Mouse (Mus musculus) kidney, adult 8-10 months (tissue): ENCODE data around the gene Gm4969.
"Not testable (repeated sequence)": the region's sequence is repeated elsewhere in the genome, so short reads cannot be mapped to it uniquely, and the experiment has no call there.

Experiments used
- DNase-seq, 2 experiments: peaks; one replicate each; pipeline ENCODE4 v3.0.0; 2022

The Gm4969 gene

GRCm38 (mm10) chr7:19118028-19118771, at the start of gene Gm4969:
TSS of gene Gm4969 (minus strand) at chr7:19118368.
- DNase-seq = peak; percentile 59 to 60

- DNase-seq = no peak
Observed at GRCm38 (mm10) chr7:19166990-19167389, 48.8 kb upstream of the Gm4969 start.

- no peak for DNase-seq
Observed at GRCm38 (mm10) chr7:19165656-19166423, 47.7 kb upstream of the Gm4969 start, which contains the start of gene Gipr. TSS of gene Gipr (minus strand) at chr7:19166127.

DNA sequence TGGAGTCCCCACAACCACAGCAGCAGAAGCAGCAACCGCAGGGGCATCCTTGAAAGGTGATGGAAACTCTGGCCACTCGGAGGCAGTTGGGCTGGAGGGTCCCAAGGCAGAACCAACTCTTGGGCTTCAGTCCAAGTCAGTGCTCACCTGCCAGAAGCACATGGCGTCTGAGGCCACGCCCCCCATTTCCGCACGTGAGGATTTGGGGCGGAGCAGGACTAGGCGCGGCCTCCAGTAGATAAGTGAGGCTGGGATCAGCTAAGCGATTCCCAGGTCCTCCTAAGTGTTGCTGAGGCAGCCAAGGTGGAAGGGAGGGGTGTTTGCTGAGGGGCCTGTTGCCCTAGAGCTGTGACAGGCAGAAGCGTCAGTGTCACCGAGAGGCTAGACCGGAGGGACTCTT, 46.8 kb upstream of the Gm4969 start:
- DNase-seq = no peak

DNA sequence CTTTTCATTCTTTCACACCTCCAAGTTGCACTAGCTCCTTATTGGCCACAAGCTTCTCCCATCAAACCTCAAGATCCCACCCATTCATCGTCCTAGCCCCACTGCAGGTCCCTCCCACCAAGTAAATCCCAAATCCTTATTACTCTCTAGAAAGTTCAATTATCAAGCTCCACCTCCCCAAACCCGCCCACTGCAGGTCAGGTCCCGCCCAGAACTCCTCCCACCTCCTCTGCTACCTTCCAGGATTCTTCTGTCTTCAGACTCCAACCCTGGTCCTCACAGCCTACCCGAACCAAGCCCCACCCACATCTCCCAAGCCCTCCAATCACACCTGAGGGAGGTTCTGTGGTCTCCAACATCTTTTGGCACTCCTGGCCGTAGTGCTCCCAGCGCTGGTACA, 46.0 kb upstream of the Gm4969 start:
- no peak for DNase-seq

- no peak for DNase-seq
Observed at GRCm38 (mm10) chr7:19163752-19164151, 45.6 kb upstream of the Gm4969 start.

DNA sequence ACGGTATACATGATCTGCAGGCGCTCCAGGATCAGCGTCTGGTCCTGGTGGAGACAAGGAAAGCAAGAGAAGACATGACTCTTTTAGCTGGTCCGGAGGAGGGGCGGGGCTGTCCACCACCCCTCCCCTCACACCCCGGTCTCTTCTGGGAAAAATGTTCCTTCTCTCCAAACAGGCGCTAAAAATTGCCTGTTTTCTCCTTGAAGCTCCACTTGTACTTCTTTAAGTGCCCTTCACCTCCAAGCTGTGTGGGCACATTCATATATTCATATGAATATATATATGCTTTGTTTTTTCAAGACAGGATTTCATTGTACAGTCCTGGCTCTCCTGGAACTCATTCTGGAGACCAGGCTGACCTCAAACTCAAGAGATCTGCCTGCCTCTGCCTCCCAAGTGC, 44.8 kb upstream of the Gm4969 start:
- DNase-seq = no peak

DNA sequence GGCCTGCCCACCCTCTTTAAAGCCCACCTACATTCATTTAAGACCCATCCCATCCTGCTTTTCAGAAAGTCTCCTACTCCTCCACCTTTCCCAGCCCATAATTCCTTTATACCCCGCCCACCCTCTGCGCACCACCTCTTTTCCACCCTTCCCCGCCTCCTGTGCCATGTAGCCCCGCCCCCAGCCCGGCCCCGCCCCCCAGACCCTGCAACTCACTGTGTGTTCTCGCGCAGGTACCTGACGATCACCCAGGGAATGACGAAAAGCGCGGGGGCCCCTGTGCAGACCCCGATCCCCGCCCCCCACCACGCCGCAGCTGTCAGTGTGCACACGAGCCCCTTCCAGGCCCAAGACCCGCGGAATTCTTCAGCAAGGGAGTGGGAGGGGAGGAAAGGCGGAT, 41.9 kb upstream of the Gm4969 start:
- DNase-seq = no peak

DNA sequence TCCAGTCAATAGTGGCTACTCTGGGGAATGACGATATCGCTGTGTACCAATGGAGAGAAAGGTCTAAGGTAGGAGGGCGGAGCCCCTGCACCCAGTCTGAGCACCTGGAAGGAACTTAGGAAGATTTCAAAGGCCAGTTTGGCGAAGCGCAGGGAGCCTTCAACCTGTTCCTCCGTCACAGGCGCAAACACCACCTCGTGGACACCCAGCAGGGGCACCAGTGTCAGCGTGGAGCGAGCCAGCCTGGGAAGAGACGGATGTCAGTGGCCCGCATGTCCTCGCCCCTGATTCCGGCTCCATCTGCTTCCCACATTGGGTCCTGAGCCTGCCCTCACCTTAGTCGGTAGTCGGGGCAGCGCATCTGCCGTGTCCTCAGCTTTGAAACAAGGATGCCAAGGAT, 41.2 kb upstream of the Gm4969 start:
- DNase-seq = no peak

DNA sequence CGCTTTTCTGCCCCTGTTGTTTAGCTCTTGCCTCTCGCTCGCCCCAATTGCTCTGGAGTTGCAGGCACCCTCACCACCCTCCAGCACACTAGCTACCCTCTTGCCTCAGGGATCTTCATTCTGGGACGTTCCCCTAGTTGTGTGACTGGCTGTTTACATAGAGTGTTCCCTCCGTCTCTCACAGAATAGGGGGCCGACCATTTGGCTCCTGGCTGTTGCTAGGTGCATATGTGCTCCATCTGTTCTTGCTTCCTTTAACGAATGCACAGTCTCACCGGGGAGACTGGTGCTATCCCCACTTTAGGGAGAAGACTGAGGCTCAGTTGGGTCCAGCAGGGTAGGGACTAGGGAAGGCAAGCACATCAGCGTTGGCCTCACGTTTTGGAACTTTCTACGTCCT, 40.4 kb upstream of the Gm4969 start:
- DNase-seq = no peak

DNA sequence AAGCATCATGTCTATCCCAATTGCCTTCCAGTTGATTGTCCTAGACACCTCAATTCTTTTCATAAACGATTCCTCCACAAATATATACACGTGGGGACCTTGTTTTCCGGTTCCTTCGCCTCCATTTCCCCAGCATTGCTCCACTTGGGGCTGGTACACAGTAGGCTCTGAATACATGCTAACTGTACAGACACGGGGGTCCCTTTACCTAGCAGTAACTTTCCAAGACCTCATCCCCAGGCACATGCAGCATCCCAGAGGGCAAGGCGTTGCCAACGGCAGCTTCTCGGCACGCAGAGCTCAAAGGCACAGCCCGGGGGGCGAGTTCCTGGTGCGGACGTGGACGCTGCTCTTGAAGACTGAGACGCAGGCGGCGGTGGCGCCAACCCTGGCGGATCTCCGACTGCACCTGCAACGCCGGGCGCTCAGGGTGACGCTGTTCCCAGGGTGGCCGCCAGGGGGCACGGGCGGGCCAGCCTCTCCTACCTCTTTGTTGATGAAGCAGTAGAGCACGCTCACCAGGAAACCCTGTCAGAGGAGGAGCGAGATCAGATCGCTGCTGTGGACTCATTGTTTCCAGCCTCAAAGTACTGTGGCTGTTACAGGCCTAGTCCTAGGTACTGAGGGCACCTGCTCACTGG, 39.1 kb upstream of the Gm4969 start:
- DNase-seq = peak; percentile 87 to 94

DNA sequence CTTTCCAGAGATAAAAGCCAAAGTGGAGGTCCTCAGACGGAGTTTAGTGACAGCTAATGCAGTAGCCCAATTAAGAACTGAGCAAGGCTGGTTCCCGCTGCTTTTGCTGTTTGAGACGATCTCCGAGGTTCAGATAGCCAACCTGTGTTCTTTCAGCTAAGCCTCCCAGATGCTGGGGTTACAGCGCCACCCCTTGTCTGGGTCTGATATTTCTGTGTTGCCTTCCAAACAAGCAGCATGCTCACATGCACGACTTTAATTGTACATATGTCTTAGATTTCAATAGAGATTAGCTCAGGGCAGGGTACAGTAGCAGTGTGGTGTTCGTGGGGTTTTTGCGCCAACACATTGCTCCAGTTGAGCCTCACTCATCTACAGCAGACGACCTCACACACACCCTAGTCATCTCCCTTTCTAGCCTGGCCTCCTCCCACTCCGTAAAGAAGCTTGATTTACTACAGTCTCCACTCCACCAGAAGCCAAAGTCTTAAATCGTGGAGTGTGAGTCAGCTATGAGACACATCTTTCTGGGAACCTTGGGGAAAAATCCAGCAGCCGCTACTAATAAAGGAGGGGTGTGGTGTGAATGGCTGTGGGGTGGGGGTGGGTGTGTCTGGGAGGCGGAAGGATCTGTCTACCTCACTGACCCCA, 37.8 kb upstream of the Gm4969 start:
- DNase-seq = no peak

- DNase-seq = no peak
Observed at GRCm38 (mm10) chr7:19154796-19155195, 36.6 kb upstream of the Gm4969 start.

DNA sequence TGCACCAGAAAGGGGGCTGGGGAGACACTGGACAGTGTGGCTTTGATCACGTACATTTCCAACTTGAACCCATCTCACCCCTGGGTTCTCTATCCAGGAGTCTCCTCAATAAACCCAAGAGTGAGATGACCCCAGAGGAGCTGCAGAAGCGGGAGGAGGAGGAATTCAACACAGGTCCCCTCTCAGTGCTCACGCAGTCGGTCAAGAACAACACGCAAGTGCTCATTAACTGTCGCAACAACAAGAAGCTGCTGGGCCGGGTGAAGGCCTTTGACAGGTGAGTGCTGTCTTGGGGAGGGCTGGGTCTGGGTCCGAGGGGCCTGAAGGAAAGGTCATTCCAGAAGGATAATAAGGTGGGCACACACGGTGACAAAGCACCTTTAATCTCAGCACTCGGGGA, 33.0 kb upstream of the Gm4969 start:
- not testable (repeated sequence) for DNase-seq

DNA sequence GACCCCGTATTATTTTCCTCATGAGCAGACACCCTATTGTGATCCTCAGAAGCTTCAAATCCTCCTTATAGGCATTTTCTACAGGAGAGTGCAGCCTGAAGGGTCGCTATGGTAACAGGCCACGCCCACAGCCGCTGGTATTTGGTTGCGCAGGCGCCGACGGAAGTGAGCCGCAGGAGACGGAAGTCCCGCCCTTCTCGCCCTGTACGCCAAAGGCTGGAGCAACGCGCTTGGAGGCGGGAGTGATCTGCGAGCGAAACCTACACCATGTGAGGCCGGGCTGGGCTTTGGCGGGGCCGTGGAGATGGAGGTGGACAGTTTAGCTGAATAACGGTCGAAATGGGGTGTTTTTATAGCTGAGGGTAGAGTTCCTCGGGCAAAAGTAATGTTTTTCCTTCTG, 31.5 kb upstream of the Gm4969 start, which contains the start of gene Snrpd2:
Gene Snrpd2 (plus strand): TSS at position 97 of the 400 bp plus-strand sequence.
- DNase-seq = peak; percentile 94 to 97

- DNase-seq = peak; percentile 99 to 100
Observed at GRCm38 (mm10) chr7:19148875-19149541, 30.8 kb upstream of the Gm4969 start, which contains the start of gene Qpctl. TSS of gene Qpctl (minus strand) at chr7:19149291.

- DNase-seq = no peak
Observed at GRCm38 (mm10) chr7:19148180-19148874, 30.2 kb upstream of the Gm4969 start.

- DNase-seq = no peak
Observed at GRCm38 (mm10) chr7:19147497-19148045, 29.4 kb upstream of the Gm4969 start.

- DNase-seq = no peak
Observed at GRCm38 (mm10) chr7:19146793-19147192, 28.6 kb upstream of the Gm4969 start.

DNA sequence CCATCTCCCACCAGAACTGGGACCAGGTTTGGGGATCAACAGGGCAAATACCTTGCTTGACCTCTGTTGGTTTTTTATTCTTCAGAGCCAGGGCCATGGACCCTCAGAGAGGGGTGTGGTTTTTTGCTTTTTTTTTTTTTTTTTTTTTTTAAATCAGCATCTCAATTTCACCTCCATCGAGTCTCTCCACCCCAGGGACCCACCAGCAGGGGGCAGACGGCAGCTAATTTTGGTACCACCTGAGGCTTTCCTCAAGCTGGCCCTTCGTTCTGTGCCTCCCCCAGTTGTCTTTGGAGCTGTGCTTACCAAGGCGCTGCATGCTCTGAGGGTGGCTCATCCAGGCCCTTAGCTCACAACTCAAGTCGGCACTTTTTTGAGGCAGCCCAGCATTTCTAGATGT, 19.2 kb upstream of the Gm4969 start:
- DNase-seq = peak in 1 of 2 experiments; percentile 53

- DNase-seq = no peak
Observed at GRCm38 (mm10) chr7:19136673-19137334, 18.6 kb upstream of the Gm4969 start.
